Mouse (Mus musculus): ENCODE data around the gene Palld. TPM values are rescaled to one million over a fixed set of nuclear protein-coding genes. Genes with fewer than 3 reads are reported as not detected.

The Palld gene
- polyA plus RNA-seq, 1 experiment from 2014 or later, result 5.5 TPM

- ATAC-seq (ENCODE audit: insufficient read depth), result no peak
- no peaks in the 10 kb centered on the region for H3K9me3 ChIP-seq (replicated peaks)
- H3K4me2 ChIP-seq, result no peak overlapping the region
- no peak overlapping the region for H3K27ac ChIP-seq (replicated peaks)
- H3K36me3 ChIP-seq (replicated peaks), result no peaks in the 10 kb centered on the region
- no peak overlapping the region for H3K9ac ChIP-seq
- no peak overlapping the region for H3K4me3 ChIP-seq (replicated peaks)
- H3K4me1 ChIP-seq (replicated peaks), result no peaks in the 10 kb centered on the region
- H3K27me3 ChIP-seq, result no peaks in the 10 kb centered on the region
- WGBS (ENCODE audit: insufficient replicate concordance), result 40% methylated on average over 10 of the region's 10 CpGs
Observed at GRCm38 (mm10) chr8:61745181-61745980, 157.1 kb downstream of the Palld start.

- Histone ChIP-seq H3K4me2 (no peak overlapping the region), H3K27me3 (no peaks in the 10 kb centered on the region), H3K9ac (no peak overlapping the region), H3K4me3 (replicated peaks) (no peak overlapping the region), H3K27ac (replicated peaks) (no peak overlapping the region), H3K36me3 (replicated peaks) (no peaks in the 10 kb centered on the region), H3K4me1 (replicated peaks) (no peaks in the 10 kb centered on the region), H3K9me3 (replicated peaks) (no peaks in the 10 kb centered on the region)
- 56% methylated on average over 6 of the region's 6 CpGs for WGBS (ENCODE audit: insufficient replicate concordance)
- no peak for ATAC-seq (ENCODE audit: insufficient read depth)
Observed at GRCm38 (mm10) chr8:61743764-61744562, 158.5 kb downstream of the Palld start.

GRCm38 (mm10) chr8:61737465-61737864, 165.0 kb downstream of the Palld start:
- no peak overlapping the region for H3K4me2 ChIP-seq
- H3K27ac ChIP-seq (replicated peaks), result no peak overlapping the region
- no peak overlapping the region for H3K9ac ChIP-seq
- no peak overlapping the region for H3K4me3 ChIP-seq (replicated peaks)
- 65% methylated on average over 4 of the region's 4 CpGs for WGBS (ENCODE audit: insufficient replicate concordance)
- no peaks in the 10 kb centered on the region for H3K9me3 ChIP-seq (replicated peaks)
- no peak for ATAC-seq (ENCODE audit: insufficient read depth)
- no peaks in the 10 kb centered on the region for H3K36me3 ChIP-seq (replicated peaks)
- H3K4me1 ChIP-seq (replicated peaks), result no peaks in the 10 kb centered on the region
- H3K27me3 ChIP-seq, result no peaks in the 10 kb centered on the region

- no peak overlapping the region for H3K4me2 ChIP-seq
- WGBS (ENCODE audit: insufficient replicate concordance), result 72% methylated on average over 8 of the region's 8 CpGs
- ATAC-seq (ENCODE audit: insufficient read depth), result no peak
- no peak overlapping the region for H3K27ac ChIP-seq (replicated peaks)
- H3K4me1 ChIP-seq (replicated peaks), result no peaks in the 10 kb centered on the region
- no peaks in the 10 kb centered on the region for H3K27me3 ChIP-seq
- no peak overlapping the region for H3K9ac ChIP-seq
- no peaks in the 10 kb centered on the region for H3K9me3 ChIP-seq (replicated peaks)
- no peak overlapping the region for H3K4me3 ChIP-seq (replicated peaks)
- no peaks in the 10 kb centered on the region for H3K36me3 ChIP-seq (replicated peaks)
Observed at GRCm38 (mm10) chr8:61736739-61737243, 165.7 kb downstream of the Palld start.

GRCm38 (mm10) chr8:61736117-61736516, 166.4 kb downstream of the Palld start:
- WGBS (ENCODE audit: insufficient replicate concordance), result 44% methylated on average over 4 of the region's 4 CpGs
- no peaks in the 10 kb centered on the region for H3K9me3 ChIP-seq (replicated peaks)
- H3K4me1 ChIP-seq (replicated peaks), result no peaks in the 10 kb centered on the region
- H3K4me2 ChIP-seq, result no peak overlapping the region
- no peak overlapping the region for H3K27ac ChIP-seq (replicated peaks)
- H3K9ac ChIP-seq, result no peak overlapping the region
- no peak for ATAC-seq (ENCODE audit: insufficient read depth)
- no peaks in the 10 kb centered on the region for H3K27me3 ChIP-seq
- no peak overlapping the region for H3K4me3 ChIP-seq (replicated peaks)
- H3K36me3 ChIP-seq (replicated peaks), result no peaks in the 10 kb centered on the region

- Histone ChIP-seq H3K27me3 (no peaks in the 10 kb centered on the region), H3K4me3 (replicated peaks) (no peak overlapping the region), H3K9ac (no peak overlapping the region), H3K9me3 (replicated peaks) (no peaks in the 10 kb centered on the region), H3K4me2 (no peak overlapping the region), H3K27ac (replicated peaks) (no peak overlapping the region), H3K36me3 (replicated peaks) (no peaks in the 10 kb centered on the region), H3K4me1 (replicated peaks) (no peaks in the 10 kb centered on the region)
- WGBS (ENCODE audit: insufficient replicate concordance), result 75% methylated on average over 8 of the region's 8 CpGs
- no peak for ATAC-seq (ENCODE audit: insufficient read depth)
Observed at GRCm38 (mm10) chr8:61734164-61734563, 168.3 kb downstream of the Palld start.

GRCm38 (mm10) chr8:61732184-61732583, 170.3 kb downstream of the Palld start:
- Histone ChIP-seq H3K4me1 (replicated peaks) (no peaks in the 10 kb centered on the region), H3K27ac (replicated peaks) (no peak overlapping the region), H3K9me3 (replicated peaks) (no peaks in the 10 kb centered on the region), H3K9ac (no peak overlapping the region), H3K36me3 (replicated peaks) (no peaks in the 10 kb centered on the region), H3K27me3 (no peaks in the 10 kb centered on the region), H3K4me2 (no peak overlapping the region), H3K4me3 (replicated peaks) (no peak overlapping the region)
- 44% methylated on average over 6 of the region's 6 CpGs for WGBS (ENCODE audit: insufficient replicate concordance)
- no peak for ATAC-seq (ENCODE audit: insufficient read depth)

- Histone ChIP-seq H3K27me3 (no peaks in the 10 kb centered on the region), H3K36me3 (replicated peaks) (no peaks in the 10 kb centered on the region), H3K9me3 (replicated peaks) (no peaks in the 10 kb centered on the region), H3K4me2 (no peak overlapping the region), H3K27ac (replicated peaks) (no peak overlapping the region), H3K9ac (no peak overlapping the region), H3K4me1 (replicated peaks) (no peaks in the 10 kb centered on the region), H3K4me3 (replicated peaks) (no peak overlapping the region)
- 29% methylated on average over 5 of the region's 5 CpGs for WGBS (ENCODE audit: insufficient replicate concordance)
- no peak for ATAC-seq (ENCODE audit: insufficient read depth)
Observed at GRCm38 (mm10) chr8:61731306-61732088, 171.0 kb downstream of the Palld start.

- Histone ChIP-seq H3K36me3 (replicated peaks) (no peaks in the 10 kb centered on the region), H3K9ac (no peak overlapping the region), H3K27me3 (no peaks in the 10 kb centered on the region), H3K4me2 (no peak overlapping the region), H3K4me3 (replicated peaks) (no peak overlapping the region), H3K4me1 (replicated peaks) (no peaks in the 10 kb centered on the region), H3K27ac (replicated peaks) (no peak overlapping the region), H3K9me3 (replicated peaks) (no peaks in the 10 kb centered on the region)
- ATAC-seq (ENCODE audit: insufficient read depth), result no peak
- 64% methylated on average over 6 of the region's 6 CpGs for WGBS (ENCODE audit: insufficient replicate concordance)
Observed at GRCm38 (mm10) chr8:61730669-61731068, 171.8 kb downstream of the Palld start.

GRCm38 (mm10) chr8:61725306-61726017, 177.0 kb downstream of the Palld start:
- Histone ChIP-seq H3K27ac (replicated peaks) (no peak overlapping the region), H3K4me1 (replicated peaks) (no peaks in the 10 kb centered on the region), H3K27me3 (no peaks in the 10 kb centered on the region), H3K9ac (no peak overlapping the region), H3K9me3 (replicated peaks) (no peaks in the 10 kb centered on the region), H3K36me3 (replicated peaks) (no peaks in the 10 kb centered on the region), H3K4me2 (no peak overlapping the region), H3K4me3 (replicated peaks) (no peak overlapping the region)
- 56% methylated on average over 8 of the region's 8 CpGs for WGBS (ENCODE audit: insufficient replicate concordance)
- ATAC-seq (ENCODE audit: insufficient read depth), result no peak

All from liver, embryonic 15.5 days (tissue).